Mouse (Mus musculus): ENCODE measurements around the gene Cacna1c. TPM values are rescaled to one million over a fixed set of nuclear protein-coding genes. Genes with fewer than 3 reads are reported as not detected.

Cacna1c gene
- polyA plus RNA-seq, 1 experiment from 2014 or later, result 2.3 TPM

DNA sequence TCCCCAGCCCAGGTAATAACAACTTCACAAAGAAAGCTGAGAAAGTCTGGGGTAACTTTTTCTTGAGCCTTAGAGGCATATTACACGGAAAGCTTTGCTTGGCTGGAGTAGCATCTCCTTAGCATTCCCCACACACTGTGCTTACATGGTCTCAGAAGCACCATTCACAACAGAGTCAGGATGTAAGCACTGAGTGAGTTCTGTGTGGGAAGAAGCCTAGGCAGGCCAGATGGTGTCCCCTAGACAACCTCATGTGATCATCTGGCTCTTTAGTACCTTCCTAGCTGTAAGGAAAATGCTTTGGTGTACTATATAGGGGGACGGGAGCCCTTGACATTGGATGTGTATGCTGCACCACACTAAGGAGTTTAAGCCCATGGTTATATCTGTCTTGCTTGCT, 563.7 kb downstream of the Cacna1c start:
- Histone ChIP-seq H3K9ac (ENCODE audit: low read length) (no peak overlapping the region), H3K36me3 (ENCODE audit: control insufficient read depth, insufficient read depth, low read length) (no peaks in the 10 kb centered on the region), H3K9me3 (ENCODE audit: control insufficient read depth, low read length) (no peaks in the 10 kb centered on the region), H3K4me1 (replicated peaks; ENCODE audit: control insufficient read depth, insufficient read depth) (no peaks in the 10 kb centered on the region), H3K4me2 (replicated peaks; ENCODE audit: low read depth) (no peak overlapping the region), H3K27me3 (ENCODE audit: control insufficient read depth, insufficient read depth, low read length) (no peaks in the 10 kb centered on the region), H3K27ac (replicated peaks) (no peak overlapping the region), H3K4me3 (ENCODE audit: low read depth, low read length) (no peak overlapping the region)
- DNase-seq (ENCODE audit: low spot score) (no peak), ATAC-seq (ENCODE audit: low FRiP score, low TSS enrichment) (no peak)
- TF ChIP-seq EP300 (optimal IDR thresholded peaks at IDR 0.05) (no peak), CTCF (IDR thresholded peaks at IDR 0.05; ENCODE audit: low read depth) (no peak)
- 93% methylated on average over 2 of the region's 2 CpGs for WGBS

DNA sequence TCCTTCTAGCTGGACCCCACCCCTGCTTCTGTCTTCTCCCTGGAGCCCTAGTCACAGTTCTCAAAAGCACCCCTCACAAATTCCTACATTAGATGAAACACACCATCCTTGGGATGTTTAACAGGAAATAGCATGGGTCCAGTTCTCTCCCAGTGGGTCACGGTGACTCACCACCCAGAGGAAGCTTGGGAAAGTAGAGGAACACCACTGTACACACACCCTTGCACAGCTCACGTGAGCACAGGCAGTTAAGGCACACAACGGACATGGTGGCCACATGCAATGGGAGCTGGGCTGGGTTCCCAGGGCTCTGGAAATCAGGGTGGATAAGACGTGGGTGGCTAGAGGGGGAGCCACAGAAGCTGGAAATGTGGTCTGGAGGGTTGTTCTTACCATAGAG, 566.2 kb downstream of the Cacna1c start:
- H3K4me3 ChIP-seq (ENCODE audit: low read depth, low read length), result no peak overlapping the region
- no peaks in the 10 kb centered on the region for H3K36me3 ChIP-seq (ENCODE audit: control insufficient read depth, insufficient read depth, low read length)
- WGBS, result 65% methylated on average over 4 of the region's 4 CpGs
- DNase-seq (ENCODE audit: low spot score), result no peak
- H3K9me3 ChIP-seq (ENCODE audit: control insufficient read depth, low read length), result no peaks in the 10 kb centered on the region
- H3K27ac ChIP-seq (replicated peaks), result no peak overlapping the region
- no peak overlapping the region for H3K4me2 ChIP-seq (replicated peaks; ENCODE audit: low read depth)
- TF ChIP-seq CTCF (IDR thresholded peaks at IDR 0.05; ENCODE audit: low read depth) (no peak), EP300 (optimal IDR thresholded peaks at IDR 0.05) (no peak)
- no peak overlapping the region for H3K9ac ChIP-seq (ENCODE audit: low read length)
- H3K4me1 ChIP-seq (replicated peaks; ENCODE audit: control insufficient read depth, insufficient read depth), result no peaks in the 10 kb centered on the region
- no peaks in the 10 kb centered on the region for H3K27me3 ChIP-seq (ENCODE audit: control insufficient read depth, insufficient read depth, low read length)
- ATAC-seq (ENCODE audit: low FRiP score, low TSS enrichment), result peak; percentile 59; the same call in 1 of the 2 replicates

DNA sequence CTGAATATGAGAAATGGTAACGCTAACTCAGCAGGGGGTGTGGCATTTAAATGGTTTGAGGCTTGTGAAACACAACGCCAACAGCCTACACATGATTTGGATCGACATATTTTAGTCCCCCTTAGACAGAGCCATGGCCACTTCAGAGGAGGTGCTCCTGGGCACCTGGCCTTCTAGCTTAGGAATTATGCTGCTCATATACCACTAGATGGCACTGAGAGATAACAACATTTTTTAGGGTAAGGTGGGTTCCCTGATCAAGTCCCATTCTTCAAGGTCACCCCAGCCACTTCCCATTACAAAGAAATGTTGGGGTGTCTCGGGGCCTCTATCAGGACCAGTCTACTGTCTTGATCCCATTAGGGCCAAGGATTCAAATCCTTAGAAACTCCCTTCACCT, 570.0 kb downstream of the Cacna1c start:
- 58% methylated on average over 4 of the region's 4 CpGs for WGBS

DNA sequence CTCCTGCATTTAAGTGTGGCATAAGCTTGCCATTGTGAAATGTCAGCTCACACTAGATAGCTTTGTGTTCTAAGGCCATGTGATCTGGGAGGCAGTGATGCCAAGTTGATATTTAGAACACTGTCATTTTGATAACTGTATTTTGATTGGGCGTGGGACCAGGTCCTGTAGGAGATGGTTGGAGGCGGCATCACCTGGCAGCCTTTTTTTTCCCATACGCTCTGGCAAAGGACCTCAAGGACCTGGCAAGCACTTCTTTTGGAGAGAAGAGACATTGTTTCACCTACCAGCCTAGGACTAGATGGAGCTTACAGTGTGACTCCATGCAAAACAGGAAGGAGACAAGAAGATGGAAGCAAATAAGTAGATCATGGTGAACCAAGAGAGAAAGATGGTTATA, 572.6 kb downstream of the Cacna1c start:
- Histone ChIP-seq H3K4me2 (replicated peaks; ENCODE audit: low read depth) (no peak overlapping the region), H3K4me1 (replicated peaks; ENCODE audit: control insufficient read depth, insufficient read depth) (no peaks in the 10 kb centered on the region), H3K27me3 (ENCODE audit: control insufficient read depth, insufficient read depth, low read length) (no peaks in the 10 kb centered on the region), H3K9ac (ENCODE audit: low read length) (no peak overlapping the region), H3K27ac (replicated peaks) (no peak overlapping the region), H3K4me3 (ENCODE audit: low read depth, low read length) (no peak overlapping the region), H3K9me3 (ENCODE audit: control insufficient read depth, low read length) (no peaks in the 10 kb centered on the region), H3K36me3 (ENCODE audit: control insufficient read depth, insufficient read depth, low read length) (no peaks in the 10 kb centered on the region)
- DNase-seq (ENCODE audit: low spot score), result no peak
- 93% methylated on average over 3 of the region's 3 CpGs for WGBS
- ATAC-seq (ENCODE audit: low FRiP score, low TSS enrichment), result no peak
- no peak for TF ChIP-seq EP300 (optimal IDR thresholded peaks at IDR 0.05)
- no peak for TF ChIP-seq CTCF (IDR thresholded peaks at IDR 0.05; ENCODE audit: low read depth)

More for the DNA sequence above, 570.0 kb downstream of the Cacna1c start:
- no peaks in the 10 kb centered on the region for H3K27me3 ChIP-seq (ENCODE audit: control insufficient read depth, insufficient read depth, low read length)
- H3K4me2 ChIP-seq (replicated peaks; ENCODE audit: low read depth), result no peak overlapping the region
- no peaks in the 10 kb centered on the region for H3K36me3 ChIP-seq (ENCODE audit: control insufficient read depth, insufficient read depth, low read length)
- no peak overlapping the region for H3K4me3 ChIP-seq (ENCODE audit: low read depth, low read length)
- H3K9ac ChIP-seq (ENCODE audit: low read length), result no peak overlapping the region
- peak; percentile 61 for TF ChIP-seq CTCF (IDR thresholded peaks at IDR 0.05; ENCODE audit: low read depth)
- no peak for TF ChIP-seq EP300 (optimal IDR thresholded peaks at IDR 0.05)
- ATAC-seq (ENCODE audit: low FRiP score, low TSS enrichment) (no peak), DNase-seq (ENCODE audit: low spot score) (no peak)
- no peaks in the 10 kb centered on the region for H3K9me3 ChIP-seq (ENCODE audit: control insufficient read depth, low read length)
- no peaks in the 10 kb centered on the region for H3K4me1 ChIP-seq (replicated peaks; ENCODE audit: control insufficient read depth, insufficient read depth)
- no peak overlapping the region for H3K27ac ChIP-seq (replicated peaks)

DNA sequence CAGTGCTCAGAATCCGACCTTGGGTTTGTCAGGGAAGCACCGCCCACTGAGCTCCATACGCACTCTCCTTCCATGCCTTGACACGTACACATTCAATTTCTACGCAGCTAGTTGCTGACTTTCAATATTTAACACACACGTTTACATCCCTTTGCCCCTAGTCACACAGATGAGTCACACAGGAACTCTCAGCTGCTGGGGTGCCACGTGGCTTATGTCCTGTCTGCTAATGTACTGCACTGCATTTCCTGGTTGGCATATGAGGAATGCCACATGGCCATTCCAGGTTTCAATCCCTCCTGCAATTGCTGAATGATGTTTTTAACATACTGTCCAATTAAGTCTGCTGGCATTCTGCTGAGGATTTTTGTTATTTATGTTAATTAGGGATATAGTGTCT, 574.4 kb downstream of the Cacna1c start:
- Histone ChIP-seq H3K27ac (replicated peaks) (no peak overlapping the region), H3K36me3 (ENCODE audit: control insufficient read depth, insufficient read depth, low read length) (no peaks in the 10 kb centered on the region), H3K4me2 (replicated peaks; ENCODE audit: low read depth) (no peak overlapping the region), H3K9me3 (ENCODE audit: control insufficient read depth, low read length) (no peaks in the 10 kb centered on the region), H3K27me3 (ENCODE audit: control insufficient read depth, insufficient read depth, low read length) (no peaks in the 10 kb centered on the region), H3K9ac (ENCODE audit: low read length) (no peak overlapping the region), H3K4me3 (ENCODE audit: low read depth, low read length) (no peak overlapping the region), H3K4me1 (replicated peaks; ENCODE audit: control insufficient read depth, insufficient read depth) (no peaks in the 10 kb centered on the region)
- TF ChIP-seq CTCF (IDR thresholded peaks at IDR 0.05; ENCODE audit: low read depth) (no peak), EP300 (optimal IDR thresholded peaks at IDR 0.05) (no peak)
- peak; percentile 95 for ATAC-seq (ENCODE audit: low FRiP score, low TSS enrichment)
- WGBS, result 24% methylated on average over 7 of the region's 7 CpGs
- DNase-seq (ENCODE audit: low spot score), result peak; percentile 67

DNA sequence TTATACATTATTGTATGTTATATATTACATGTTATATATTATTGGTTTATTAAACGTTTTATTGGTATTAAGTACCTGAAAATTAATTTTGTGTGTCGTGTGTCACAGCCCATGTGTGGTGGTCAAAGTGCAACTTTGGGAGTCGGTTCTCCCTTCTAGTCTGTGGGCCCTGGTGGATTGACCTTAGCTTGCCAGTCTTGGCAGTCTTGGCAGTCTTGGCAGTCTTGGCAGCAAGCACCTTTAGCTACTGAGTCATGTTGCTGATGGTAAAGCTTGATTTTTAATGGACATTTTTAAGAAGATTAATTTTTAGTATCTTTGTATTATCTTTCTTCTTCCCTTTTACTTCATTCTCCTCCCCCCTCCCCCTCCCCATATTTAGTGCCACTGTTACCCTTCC, 574.8 kb downstream of the Cacna1c start:
- TF ChIP-seq CTCF (IDR thresholded peaks at IDR 0.05; ENCODE audit: low read depth) (no peak), EP300 (optimal IDR thresholded peaks at IDR 0.05) (no peak)
- no peaks in the 10 kb centered on the region for H3K9me3 ChIP-seq (ENCODE audit: control insufficient read depth, low read length)
- no peak overlapping the region for H3K27ac ChIP-seq (replicated peaks)
- no peaks in the 10 kb centered on the region for H3K4me1 ChIP-seq (replicated peaks; ENCODE audit: control insufficient read depth, insufficient read depth)
- no peak for DNase-seq (ENCODE audit: low spot score)
- H3K4me3 ChIP-seq (ENCODE audit: low read depth, low read length), result no peak overlapping the region
- H3K4me2 ChIP-seq (replicated peaks; ENCODE audit: low read depth), result no peak overlapping the region
- 85% methylated on average over 3 of the region's 3 CpGs for WGBS
- no peak overlapping the region for H3K9ac ChIP-seq (ENCODE audit: low read length)
- H3K27me3 ChIP-seq (ENCODE audit: control insufficient read depth, insufficient read depth, low read length), result no peaks in the 10 kb centered on the region
- no peak for ATAC-seq (ENCODE audit: low FRiP score, low TSS enrichment)
- H3K36me3 ChIP-seq (ENCODE audit: control insufficient read depth, insufficient read depth, low read length), result no peaks in the 10 kb centered on the region
